Mouse (Mus musculus) c-Kit-positive CD71-positive TER-119-positive erythroid progenitor cells, embryonic 14.5 days (primary cell): Measurements from ENCODE around the gene Unc13b.

Source experiments
- DNase-seq: peaks from one replicate; pipeline ENCODE4 v3.0.0-alpha.2; 2013; ENCODE audit warnings: low spot score

Gene Unc13b

DNA sequence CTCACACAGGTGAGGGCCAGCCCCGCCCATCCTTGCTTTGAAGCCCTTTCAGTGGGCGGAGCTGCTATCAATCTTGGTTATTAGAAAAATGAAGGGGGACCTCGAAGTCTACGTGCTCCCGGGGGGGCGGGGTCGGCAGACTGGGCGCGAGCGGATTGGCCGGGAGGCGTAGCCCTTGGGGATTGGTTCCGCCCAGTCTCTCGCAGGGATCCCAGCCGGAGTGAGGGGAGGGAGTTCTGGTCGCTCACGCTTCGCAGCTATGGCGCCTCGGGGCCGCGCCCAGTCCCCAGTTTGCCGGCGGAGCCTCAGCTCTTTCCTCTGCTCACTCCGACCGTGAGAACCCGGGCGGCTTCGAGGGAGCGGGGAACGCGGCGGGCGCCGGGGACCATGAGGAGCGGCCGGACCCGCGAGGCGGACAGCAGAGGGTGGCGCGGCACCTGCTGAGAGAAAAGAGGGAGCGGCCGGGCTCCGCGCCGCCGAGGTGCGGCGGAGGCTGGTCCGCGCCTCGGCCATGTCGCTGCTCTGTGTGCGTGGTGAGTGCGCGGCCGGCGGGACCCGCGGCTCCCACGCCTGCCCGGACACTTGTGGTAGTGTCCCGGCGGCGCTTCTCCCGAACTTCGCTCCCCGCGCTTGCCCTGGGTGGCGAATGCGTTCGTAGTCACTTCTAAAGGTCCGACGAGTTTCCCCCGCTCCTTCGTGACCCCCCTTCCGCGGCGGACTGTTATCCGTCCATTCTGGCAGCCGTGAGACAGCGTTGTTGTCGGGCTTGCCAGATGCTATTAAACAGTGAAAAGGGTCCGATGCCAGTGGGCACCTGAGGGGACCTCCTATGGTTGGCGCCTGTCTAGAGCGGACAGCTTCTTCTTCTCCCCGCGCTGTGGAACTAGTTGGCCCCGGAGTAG, at the start of gene Unc13b:
Gene Unc13b (plus strand): TSS at position 201 of the 902 bp plus-strand sequence.
- DNase-seq = peak; percentile 78

DNA sequence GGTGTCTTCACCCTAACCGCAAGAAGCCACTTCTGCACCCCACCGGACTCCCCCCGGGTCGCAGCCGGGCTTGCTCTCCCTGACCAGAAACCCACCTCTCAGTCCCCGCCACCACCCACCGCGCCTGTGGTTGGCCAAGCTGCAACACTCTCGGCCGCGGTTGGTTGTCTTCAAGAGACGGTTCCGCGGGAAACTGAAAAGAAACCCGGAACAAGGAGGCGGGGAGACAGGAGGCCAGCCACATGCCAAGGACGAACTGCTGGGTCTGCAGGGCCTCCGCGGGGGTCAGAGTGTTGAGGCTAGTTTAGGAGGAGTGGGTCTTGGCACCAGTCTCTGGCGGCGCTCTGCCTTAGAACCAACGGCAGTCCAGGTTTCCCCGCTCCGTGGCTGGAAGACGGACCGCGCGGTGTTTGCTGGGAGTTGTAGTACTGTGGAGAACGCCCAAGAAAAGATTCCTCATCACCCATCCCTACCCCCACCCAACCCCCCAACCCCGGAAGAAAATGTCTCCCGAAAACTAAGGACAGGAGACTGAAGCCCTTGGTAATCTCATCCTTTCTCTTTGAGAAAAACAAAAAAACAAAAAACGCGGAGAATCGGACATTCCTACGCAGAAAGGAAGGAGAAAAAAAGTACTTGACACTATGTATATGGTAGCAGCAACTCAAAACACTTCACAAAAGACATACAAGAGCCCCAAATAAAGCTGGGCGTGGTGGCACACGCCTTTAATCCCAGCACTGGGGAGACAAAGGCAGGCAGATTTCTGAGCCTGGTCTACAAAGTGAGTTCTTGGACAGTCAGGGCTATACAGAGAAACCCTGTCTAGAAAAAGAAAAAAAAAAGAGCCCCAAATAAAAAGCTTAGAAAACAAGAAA, 48.4 kb upstream of the Unc13b start, which contains the start of gene Fancg:
Gene Fancg (minus strand): TSS at position 346 of the 878 bp plus-strand sequence.
- DNase-seq = peak; percentile 76

DNA sequence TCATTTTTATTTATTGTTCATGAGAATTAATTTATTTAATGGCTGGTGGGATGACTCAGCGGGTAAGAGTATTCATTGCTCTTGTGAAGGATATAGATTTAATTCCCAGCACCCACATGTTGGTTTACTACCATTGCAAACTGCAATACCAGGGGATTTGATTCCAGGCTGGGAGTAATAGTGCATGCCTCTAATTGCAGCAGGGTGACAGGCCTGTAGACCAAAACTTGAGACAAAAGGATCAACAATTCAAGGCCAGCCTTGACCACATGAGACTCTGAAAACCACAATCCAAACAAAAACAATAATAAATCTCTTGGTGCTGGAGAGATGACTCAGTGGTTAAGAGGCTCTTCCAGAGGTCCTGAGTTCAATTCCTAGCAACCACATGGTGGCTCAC, 46.7 kb upstream of the Unc13b start:
- DNase-seq = no peak

DNA sequence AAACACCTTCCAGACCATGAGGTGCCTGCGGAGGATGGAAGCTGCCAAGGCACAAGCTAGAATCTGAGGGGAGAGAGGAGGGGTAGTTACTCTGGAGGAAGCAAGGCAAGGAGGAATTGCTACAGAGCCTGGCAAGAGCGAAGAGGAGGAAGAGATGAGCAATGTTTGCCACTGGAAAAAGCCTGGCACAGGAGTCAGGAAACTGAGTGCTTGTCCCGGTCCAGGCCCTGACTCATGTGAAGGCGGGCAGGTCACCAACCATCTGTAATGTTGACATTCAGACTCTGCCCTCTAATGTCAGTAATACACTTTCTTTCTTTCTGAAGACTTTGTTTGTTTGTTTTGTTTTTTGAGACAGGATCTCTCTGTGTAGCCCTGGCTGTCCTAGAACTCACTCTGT, 40.6 kb upstream of the Unc13b start:
- no peak for DNase-seq

DNA sequence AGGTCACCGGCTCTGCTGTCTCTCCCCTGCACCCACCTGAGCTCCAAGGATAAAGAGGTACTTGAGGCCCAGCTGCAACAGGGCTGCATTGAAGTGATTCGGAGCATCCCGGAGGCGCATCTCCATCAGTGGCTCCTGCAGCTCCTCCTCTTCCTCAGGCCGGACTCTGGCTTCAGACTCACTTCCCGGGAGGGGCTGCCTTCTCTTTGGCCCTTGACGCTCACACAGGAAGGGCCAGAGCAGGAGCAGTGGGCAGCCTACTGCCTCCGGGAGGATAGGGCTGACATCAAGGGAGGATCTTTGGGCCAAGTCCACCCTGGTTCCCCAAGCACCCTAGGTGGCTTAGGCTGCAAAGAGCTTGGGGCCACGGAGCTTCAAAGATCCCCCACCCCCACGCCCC, 39.6 kb upstream of the Unc13b start:
- no peak for DNase-seq

DNA sequence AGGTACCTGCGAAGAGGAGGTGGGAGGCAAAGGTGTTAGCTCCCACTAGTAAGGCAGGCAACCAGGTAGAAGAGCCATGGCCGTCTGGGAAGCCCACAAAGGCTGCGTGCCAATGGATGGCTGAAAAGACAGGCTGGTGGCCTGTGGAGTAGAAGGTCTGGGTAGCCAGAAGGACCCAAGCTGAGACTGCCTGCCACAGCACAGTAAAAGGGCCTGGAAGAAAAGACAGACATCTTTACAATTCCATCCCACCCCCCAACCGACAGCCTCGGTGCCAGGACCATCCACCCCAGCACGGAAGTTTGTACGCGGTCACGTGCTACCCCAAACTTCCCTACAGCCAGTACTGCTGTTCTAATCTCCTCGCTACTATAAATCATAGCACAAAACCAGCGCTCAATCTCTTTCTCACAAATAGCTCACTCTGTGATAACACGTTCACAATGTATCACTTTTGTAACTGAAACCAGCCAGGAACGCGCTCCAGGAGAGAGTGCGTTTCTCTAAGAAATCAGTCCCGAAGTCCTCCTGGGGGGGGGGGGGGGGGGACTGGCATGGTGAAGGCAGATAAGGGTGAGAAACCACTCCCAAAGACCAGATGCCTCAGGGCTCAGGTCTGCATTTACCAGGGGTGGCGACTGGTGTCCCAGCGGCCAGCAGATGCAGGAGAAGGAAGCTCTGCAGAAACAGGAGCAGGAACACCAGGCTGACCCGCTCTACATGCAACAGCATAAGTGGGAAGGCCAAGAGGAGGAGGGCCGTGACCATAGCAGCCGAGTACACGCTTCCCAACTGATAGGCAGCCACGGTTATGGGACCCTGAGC, 38.9 kb upstream of the Unc13b start:
- DNase-seq = no peak

DNA sequence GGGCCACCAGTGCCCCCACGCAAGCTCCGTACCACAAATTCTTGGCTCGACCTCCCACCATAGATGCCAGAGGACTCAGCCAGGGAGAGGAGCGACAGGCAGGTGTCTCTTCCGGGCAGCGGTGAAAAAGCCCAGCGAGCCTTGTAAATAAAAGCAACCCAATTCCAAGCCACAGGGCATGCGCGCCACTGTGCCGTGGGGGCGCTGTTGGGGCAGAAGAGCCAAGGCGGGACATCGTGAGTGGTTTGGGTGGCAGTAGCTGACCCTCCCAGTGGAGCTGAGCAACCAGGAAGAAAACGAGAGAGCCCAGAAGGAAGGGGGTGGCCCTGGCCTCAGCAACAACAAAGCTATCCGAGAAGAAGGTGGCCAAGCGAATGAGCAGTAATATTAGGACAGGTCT, 37.9 kb upstream of the Unc13b start:
- DNase-seq = no peak

DNA sequence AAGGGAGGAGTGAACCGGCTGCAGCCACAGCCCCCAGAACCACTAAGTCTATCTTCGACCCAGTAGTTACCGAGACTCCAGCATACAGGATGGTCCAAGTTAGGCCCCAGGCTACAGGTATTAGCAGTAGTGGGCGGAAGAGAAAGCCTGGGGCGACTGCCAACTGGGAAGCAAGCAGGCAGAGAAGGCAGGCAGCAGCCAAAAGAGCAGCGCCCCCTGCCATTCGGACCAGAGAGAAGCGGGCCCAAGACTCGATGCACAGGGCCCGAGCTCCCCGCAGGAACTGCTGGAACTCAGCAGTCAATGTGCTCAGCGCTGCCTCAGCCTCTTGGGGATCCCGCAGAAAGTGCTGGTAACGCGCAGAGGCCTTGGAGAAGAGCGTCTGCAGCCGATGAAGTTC, 37.4 kb upstream of the Unc13b start:
- no peak for DNase-seq

DNA sequence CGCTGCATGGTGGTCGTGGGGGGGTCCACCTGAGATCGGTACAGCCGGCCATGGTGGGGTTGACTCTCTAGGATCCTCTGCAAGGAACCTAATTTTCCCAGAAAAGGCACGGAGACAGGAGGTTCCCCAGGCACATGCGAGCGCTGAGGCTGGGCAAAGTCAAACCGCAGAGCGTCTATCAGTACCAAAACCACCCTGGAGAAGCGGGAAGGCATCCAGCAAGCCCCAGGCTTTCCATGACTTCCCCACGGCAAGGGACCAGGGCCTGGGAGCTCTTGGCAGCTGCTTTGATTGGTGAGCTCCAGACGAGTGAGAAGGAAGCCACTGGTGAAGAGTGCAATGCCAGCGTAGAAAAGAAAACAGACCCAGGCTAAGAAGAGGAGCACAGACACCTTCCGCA, 34.1 kb upstream of the Unc13b start:
- no peak for DNase-seq

DNA sequence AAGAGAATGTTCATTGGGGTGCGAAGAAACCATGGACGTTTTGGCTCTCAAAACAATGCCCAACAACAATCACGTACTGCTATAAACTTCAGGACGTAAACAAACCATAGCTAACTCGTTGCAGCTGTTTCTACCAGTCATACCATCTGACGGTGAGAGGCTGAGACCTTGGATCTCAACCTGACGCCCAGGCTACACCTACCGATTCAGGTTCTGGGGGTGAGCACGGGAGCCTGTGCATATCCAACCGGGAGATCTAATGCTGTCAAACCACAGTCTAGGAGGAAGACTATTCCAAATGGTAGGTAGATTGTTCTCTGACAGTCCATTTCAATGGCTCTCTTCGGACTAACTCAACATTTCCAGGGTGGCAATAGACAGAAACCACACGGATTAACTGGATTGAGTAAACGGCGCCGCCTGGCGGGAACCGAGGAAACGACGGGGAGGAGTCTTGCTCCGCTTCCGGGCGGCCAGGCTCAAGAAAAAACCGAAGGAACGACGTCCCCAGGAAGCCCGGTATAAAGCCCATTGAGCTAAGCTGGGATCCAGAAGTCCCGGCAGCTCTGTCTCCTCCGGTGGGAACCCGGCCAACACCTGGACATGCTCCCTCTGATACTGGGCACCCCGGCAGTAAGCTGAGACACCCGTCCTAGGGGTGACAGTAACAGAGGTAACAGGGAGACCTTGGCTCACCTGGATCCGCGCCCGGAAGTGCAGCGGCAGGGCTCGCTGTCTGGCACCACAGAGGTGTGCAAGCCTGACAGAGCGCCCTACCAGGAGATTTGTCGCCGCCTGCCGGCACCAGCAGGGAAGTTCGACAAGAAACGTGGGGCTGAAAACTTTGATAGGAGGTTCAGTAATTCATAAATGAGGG, 33.4 kb upstream of the Unc13b start, which contains the start of gene Pigo:
Gene Pigo (minus strand): TSS at position 736 of the 877 bp plus-strand sequence.
- peak; percentile 95 for DNase-seq

DNA sequence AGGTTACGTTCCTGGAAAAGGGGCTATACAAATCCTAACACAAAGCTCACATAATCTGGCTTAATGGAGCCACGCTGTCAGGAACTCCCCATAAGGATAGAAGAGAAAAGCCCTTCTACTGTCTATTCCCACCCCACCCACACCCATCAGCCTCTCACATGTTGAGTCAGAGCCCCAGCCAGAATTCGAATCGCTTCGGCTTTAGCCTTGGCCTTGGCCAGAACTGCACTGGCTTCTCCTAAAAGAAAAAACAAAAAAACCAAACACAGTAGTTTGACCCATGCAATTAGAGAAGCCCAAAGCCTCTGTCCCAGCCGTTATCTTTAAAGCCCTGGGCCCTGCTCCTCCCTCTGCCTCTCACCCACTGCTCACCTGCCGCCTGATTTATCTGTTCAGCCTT, 29.6 kb upstream of the Unc13b start:
- no peak for DNase-seq

DNA sequence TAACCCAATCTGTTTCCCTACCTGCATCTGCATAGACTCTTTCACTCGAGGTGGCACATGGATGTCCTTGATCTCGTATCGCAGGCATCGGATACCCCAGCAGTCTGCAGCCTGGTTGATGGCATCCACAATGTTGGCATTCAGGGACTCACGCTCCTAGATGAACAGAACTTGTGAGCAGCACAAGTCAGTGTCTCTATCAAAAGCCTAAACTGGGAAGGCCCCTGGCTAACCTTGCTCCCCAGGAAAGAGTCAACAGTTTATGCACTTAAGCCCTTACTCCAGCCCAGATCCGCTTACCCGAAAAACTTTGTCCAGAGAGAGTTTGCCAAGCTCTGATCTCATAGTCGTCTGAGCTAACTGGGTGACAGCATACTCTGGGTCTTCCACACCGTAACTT, 29.0 kb upstream of the Unc13b start:
- DNase-seq = no peak

DNA sequence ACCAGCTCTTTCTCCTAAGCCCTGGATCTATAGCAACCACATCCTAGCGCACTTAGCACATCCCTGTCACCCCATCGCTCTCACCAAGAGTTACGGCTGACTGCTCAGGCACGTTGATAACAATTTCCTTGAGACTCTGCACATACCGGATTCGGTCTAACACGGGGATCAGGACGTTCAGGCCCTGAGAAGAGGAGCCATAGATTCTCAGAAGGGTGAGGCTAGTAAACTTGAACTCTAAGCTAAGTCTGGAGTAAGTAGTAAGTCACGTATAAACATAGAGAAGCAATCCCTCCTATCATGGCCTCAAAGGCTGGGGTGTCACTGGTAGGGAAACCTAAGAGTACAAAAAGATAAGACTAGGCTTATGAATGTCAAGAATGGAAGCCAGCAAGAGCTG, 28.4 kb upstream of the Unc13b start:
- peak; percentile 60 for DNase-seq

DNA sequence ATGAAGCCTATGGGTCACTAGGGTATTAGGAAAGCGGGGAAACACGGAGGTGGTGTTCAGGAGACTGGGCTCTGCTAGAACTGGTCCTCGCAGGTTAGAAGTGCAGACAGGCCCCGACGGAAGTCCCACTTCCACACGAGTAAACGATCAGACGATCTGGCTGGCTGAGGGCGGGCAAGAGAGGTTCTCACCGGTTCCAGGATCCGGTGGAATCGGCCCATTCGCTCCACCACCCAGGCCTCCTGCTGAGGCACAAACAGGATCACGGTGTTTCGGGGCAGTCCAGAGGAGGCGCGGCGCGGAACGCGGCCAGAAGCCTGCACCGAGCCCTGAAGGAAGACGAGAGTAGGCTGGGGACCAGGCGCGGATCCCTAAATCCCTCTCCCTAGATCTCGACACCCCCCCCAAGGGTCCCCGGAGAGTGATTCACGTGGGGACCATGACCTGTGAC, 27.9 kb upstream of the Unc13b start:
- no peak for DNase-seq

DNA sequence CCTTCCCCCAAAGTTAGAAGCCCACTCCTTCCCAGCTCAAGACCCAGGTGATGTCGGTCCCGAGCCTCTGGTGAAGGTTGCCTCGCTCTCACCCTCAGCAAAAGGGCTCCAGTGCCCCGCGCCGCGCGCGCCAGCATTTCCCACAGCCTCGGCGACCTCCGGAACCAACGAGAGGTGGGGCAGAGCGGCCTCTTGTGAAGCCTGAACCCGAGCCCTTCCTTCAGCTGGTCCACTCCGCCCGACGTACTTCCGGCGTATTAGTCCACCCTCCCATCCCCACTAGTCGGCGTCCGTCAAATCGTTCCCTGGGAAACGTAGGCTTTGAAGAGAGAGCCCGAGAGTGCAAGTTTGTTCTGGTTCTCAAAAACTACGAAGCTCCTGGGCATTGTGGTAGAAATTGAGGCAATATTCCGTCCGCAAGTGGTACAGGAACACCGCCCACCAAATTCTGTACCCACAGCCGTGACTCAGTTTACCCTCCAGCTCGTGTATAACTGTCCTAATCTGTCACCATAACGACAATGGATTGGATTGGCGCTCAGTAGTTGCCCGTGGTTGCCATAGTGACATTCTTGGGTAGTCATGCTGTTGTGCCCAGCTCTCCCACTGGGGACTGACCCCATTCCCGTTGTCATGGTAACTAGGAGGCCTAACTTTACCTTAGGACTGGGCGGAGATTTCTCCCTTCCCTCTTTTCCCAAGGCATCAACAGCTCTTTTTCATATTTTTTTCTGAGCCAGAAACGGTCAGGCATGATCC, 27.3 kb upstream of the Unc13b start, which contains the start of gene Stoml2:
Gene Stoml2 (minus strand): TSS at position 474 of the 759 bp plus-strand sequence.
- peak; percentile 89 for DNase-seq

DNA sequence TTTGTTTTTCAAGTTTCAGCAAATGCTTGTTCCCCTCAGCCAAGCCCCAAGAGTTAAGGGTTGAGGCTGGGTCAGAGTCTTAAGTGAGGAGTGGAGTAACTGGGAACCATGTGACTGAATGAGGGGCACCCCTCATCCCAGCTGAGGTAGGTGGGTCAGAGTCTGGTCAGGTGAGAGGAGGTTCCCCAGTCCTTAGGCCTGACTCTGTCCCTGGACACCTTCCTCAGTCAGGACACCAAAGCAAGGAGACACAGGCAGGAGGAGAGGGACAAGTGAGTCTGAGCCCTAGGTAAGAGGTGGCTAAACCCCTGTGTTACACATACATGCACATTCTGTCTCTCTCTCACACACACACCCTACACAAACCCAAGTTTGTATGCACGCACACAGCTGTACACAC, 26.3 kb upstream of the Unc13b start:
- DNase-seq = no peak

DNA sequence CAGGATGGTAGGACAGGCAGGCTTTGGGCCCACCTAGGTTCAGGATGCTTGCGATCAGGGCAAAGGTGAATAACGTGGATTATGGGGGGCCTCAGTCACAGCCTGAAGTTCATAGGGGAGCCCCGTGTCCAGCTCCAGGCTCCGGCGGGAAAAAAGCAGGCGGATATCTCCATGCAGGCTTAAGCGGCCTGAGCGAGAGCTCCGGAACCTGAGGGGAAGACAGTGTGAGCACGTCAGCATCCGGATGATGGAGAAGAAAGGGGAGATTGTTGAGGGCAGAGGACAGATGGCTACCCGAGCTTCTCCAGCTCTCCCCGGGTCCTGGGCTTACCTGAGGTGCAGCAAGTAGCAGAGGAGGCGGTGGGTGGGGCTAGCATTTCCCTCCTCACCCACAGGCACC, 25.3 kb upstream of the Unc13b start:
- DNase-seq = no peak

DNA sequence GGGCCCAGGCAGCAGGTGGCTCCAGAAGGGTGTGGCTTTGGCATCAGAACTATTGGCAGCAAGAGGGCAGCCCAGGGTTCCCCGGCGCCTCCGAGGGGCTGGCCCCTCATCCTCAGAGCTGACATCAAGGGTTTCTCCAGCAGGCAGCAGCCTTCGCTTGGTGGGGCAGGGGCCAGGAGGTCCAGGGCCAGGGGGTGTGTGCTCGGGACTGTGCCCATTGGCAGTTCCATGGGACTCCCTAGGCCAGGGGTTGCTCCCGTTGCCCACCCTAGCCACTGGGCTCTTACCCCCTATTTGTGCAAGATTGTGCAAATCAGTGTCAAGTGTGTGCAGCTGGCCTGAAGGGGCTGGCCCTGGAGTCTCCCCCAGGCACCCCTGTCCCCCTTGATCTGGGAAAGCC, 22.9 kb upstream of the Unc13b start:
- no peak for DNase-seq

DNA sequence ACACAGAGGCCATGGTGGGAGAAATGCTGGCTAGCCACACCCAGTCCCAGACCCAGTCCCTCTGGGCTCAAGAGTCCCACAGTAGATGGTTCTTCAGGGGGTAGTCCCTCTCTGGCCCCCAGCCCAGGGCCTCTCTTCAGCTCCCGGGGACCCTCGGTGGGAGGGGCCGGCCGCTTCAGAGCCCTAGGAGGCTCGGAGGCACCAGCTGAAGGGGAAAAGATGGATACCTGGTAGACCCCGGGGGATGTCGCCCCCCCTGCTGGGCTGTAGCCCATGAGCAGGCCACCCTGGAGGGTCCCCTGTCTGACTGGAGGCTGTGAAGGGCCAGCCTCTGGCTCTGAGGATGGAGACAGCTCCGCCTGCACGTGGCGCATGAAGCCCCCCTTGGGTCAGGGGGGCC, 22.4 kb upstream of the Unc13b start:
- DNase-seq = no peak
